Mouse (Mus musculus) thymus, adult 2 months (tissue): ENCODE measurements around the gene Trp53.

ENCODE experiments used
- CTCF ChIP-seq: fragments of 200-500 bp; IDR thresholded peaks from 2 replicates; pipeline ENCODE4 v1.5.1; 2012; ENCODE audit warnings: mild to moderate bottlenecking, control low read depth, low read length, moderate library complexity, borderline replicate concordance; ENCODE audit not compliant: control insufficient read depth, poor library complexity, insufficient read depth; ENCODE audit errors: extremely low read depth
- POLR2A ChIP-seq: fragments of 200-500 bp; IDR thresholded peaks from 2 replicates; pipeline ENCODE4 v1.6.1; 2012; ENCODE audit warnings: mild to moderate bottlenecking, low read length, control low read depth, moderate library complexity; ENCODE audit not compliant: control insufficient read depth, poor library complexity, insufficient read depth; ENCODE audit errors: extremely low read depth

- TF ChIP-seq CTCF, result no peak
- no peak for TF ChIP-seq POLR2A
Observed at GRCm38 (mm10) chr11:69559183-69559582, 21.0 kb upstream of the Trp53 start.
